Mouse (Mus musculus): ENCODE data around the gene Tnni3k. TPM values are rescaled to one million over a fixed set of nuclear protein-coding genes. Genes with fewer than 3 reads are reported as not detected.
A peak's percentile ranks its signal among the peaks of the same experiment; 100 is the strongest.

The Tnni3k gene
- 0.22 TPM in 1 of 2 replicates, not detected in the other for polyA plus RNA-seq (2016; fragmentation: Nextera tagmentation; extraction: Ambion mirVana)

- no peaks in the 10 kb centered on the region for H3K27me3 ChIP-seq (ENCODE audit: insufficient read depth, poor library complexity, severe bottlenecking)
- H3K27ac ChIP-seq, result no peak within 1 kb of the TSS
- H3K4me3 ChIP-seq, result no peak within 1 kb of the TSS
- DNase-seq (ENCODE audit: low spot score), result no peak
- 78% methylated on average over 6 of the region's 6 CpGs for WGBS
- H3K36me3 ChIP-seq, result no peaks in the 10 kb centered on the region
- no peaks in the 10 kb centered on the region for H3K4me1 ChIP-seq (replicated peaks)
- no peaks in the 10 kb centered on the region for H3K9me3 ChIP-seq
Observed at GRCm38 (mm10) chr3:155055231-155055916, at the start of gene Tnni3k. Tnni3k (minus strand) TSS chr3:155055407.

- H3K4me3 ChIP-seq, result no peak overlapping the region
- DNase-seq (ENCODE audit: low spot score), result no peak
- no peaks in the 10 kb centered on the region for H3K9me3 ChIP-seq
- H3K27ac ChIP-seq, result no peak overlapping the region
- H3K36me3 ChIP-seq, result no peaks in the 10 kb centered on the region
- no peaks in the 10 kb centered on the region for H3K4me1 ChIP-seq (replicated peaks)
- H3K27me3 ChIP-seq (ENCODE audit: insufficient read depth, poor library complexity, severe bottlenecking), result no peaks in the 10 kb centered on the region
- WGBS, result 85% methylated on average over 1 of the region's 1 CpGs
Observed at GRCm38 (mm10) chr3:155099266-155099665, 44.1 kb upstream of the Tnni3k start.

GRCm38 (mm10) chr3:155093116-155093956, 38.1 kb upstream of the Tnni3k start, which contains the start of the genes Fpgt and Lrriq3:
Fpgt (minus strand) TSS chr3:155093403.
Lrriq3 (plus strand) TSS chr3:155093434.
- peak within 1 kb of the TSS; percentile 65 for H3K4me3 ChIP-seq
- DNase-seq (ENCODE audit: low spot score), result peak; percentile 97
- H3K27ac ChIP-seq, result peak within 1 kb of the TSS; percentile 92
- no peaks in the 10 kb centered on the region for H3K36me3 ChIP-seq
- H3K4me1 ChIP-seq (replicated peaks), result peaks cover 15% of the 10 kb centered on the region
- H3K9me3 ChIP-seq, result no peaks in the 10 kb centered on the region
- WGBS, result under 1% methylated on average over 47 of the region's 47 CpGs
- no peaks in the 10 kb centered on the region for H3K27me3 ChIP-seq (ENCODE audit: insufficient read depth, poor library complexity, severe bottlenecking)

- Histone ChIP-seq H3K4me1 (replicated peaks) (peaks cover 15% of the 10 kb centered on the region), H3K27me3 (ENCODE audit: insufficient read depth, poor library complexity, severe bottlenecking) (no peaks in the 10 kb centered on the region), H3K36me3 (peaks cover 9% of the 10 kb centered on the region), H3K4me3 (peak overlapping the region; percentile 65), H3K27ac (no peak overlapping the region), H3K9me3 (no peaks in the 10 kb centered on the region)
- 93% methylated on average over 6 of the region's 6 CpGs for WGBS
- no peak for DNase-seq (ENCODE audit: low spot score)
Observed at GRCm38 (mm10) chr3:155092081-155092480, 36.9 kb upstream of the Tnni3k start.

- Histone ChIP-seq H3K9me3 (no peaks in the 10 kb centered on the region), H3K4me3 (no peak overlapping the region), H3K27ac (no peak overlapping the region), H3K4me1 (replicated peaks) (no peaks in the 10 kb centered on the region), H3K27me3 (ENCODE audit: insufficient read depth, poor library complexity, severe bottlenecking) (no peaks in the 10 kb centered on the region), H3K36me3 (no peaks in the 10 kb centered on the region)
- DNase-seq (ENCODE audit: low spot score), result no peak
- 85% methylated on average over 4 of the region's 4 CpGs for WGBS
Observed at GRCm38 (mm10) chr3:155077908-155078307, 22.7 kb upstream of the Tnni3k start.

- no peak for DNase-seq (ENCODE audit: low spot score)
- no peaks in the 10 kb centered on the region for H3K4me1 ChIP-seq (replicated peaks)
- H3K9me3 ChIP-seq, result no peaks in the 10 kb centered on the region
- H3K27ac ChIP-seq, result no peak overlapping the region
- H3K4me3 ChIP-seq, result no peak overlapping the region
- no peaks in the 10 kb centered on the region for H3K27me3 ChIP-seq (ENCODE audit: insufficient read depth, poor library complexity, severe bottlenecking)
- H3K36me3 ChIP-seq, result no peaks in the 10 kb centered on the region
Observed at GRCm38 (mm10) chr3:155059449-155059822, 4.2 kb upstream of the Tnni3k start.

GRCm38 (mm10) chr3:155058800-155059448, 3.7 kb upstream of the Tnni3k start:
- no peaks in the 10 kb centered on the region for H3K9me3 ChIP-seq
- no peak for DNase-seq (ENCODE audit: low spot score)
- no peak overlapping the region for H3K27ac ChIP-seq
- H3K27me3 ChIP-seq (ENCODE audit: insufficient read depth, poor library complexity, severe bottlenecking), result no peaks in the 10 kb centered on the region
- H3K4me1 ChIP-seq (replicated peaks), result no peaks in the 10 kb centered on the region
- no peak overlapping the region for H3K4me3 ChIP-seq
- no peaks in the 10 kb centered on the region for H3K36me3 ChIP-seq
- 83% methylated on average over 6 of the region's 6 CpGs for WGBS

GRCm38 (mm10) chr3:155057566-155057965, 2.4 kb upstream of the Tnni3k start:
- Histone ChIP-seq H3K4me3 (no peak overlapping the region), H3K9me3 (no peaks in the 10 kb centered on the region), H3K36me3 (no peaks in the 10 kb centered on the region), H3K4me1 (replicated peaks) (no peaks in the 10 kb centered on the region), H3K27ac (no peak overlapping the region), H3K27me3 (ENCODE audit: insufficient read depth, poor library complexity, severe bottlenecking) (no peaks in the 10 kb centered on the region)
- no peak for DNase-seq (ENCODE audit: low spot score)

GRCm38 (mm10) chr3:155056606-155057005, 1.4 kb upstream of the Tnni3k start:
- no peak overlapping the region for H3K27ac ChIP-seq
- H3K36me3 ChIP-seq, result no peaks in the 10 kb centered on the region
- no peaks in the 10 kb centered on the region for H3K27me3 ChIP-seq (ENCODE audit: insufficient read depth, poor library complexity, severe bottlenecking)
- no peaks in the 10 kb centered on the region for H3K9me3 ChIP-seq
- H3K4me1 ChIP-seq (replicated peaks), result no peaks in the 10 kb centered on the region
- no peak for DNase-seq (ENCODE audit: low spot score)
- no peak overlapping the region for H3K4me3 ChIP-seq

- DNase-seq (ENCODE audit: low spot score), result no peak
- H3K36me3 ChIP-seq, result no peaks in the 10 kb centered on the region
- WGBS, result 75% methylated on average over 1 of the region's 1 CpGs
- H3K4me3 ChIP-seq, result no peak overlapping the region
- no peak overlapping the region for H3K27ac ChIP-seq
- H3K27me3 ChIP-seq (ENCODE audit: insufficient read depth, poor library complexity, severe bottlenecking), result no peaks in the 10 kb centered on the region
- H3K4me1 ChIP-seq (replicated peaks), result no peaks in the 10 kb centered on the region
- no peaks in the 10 kb centered on the region for H3K9me3 ChIP-seq
Observed at GRCm38 (mm10) chr3:155053189-155053588, 2.0 kb downstream of the Tnni3k start.

- Histone ChIP-seq H3K27me3 (ENCODE audit: insufficient read depth, poor library complexity, severe bottlenecking) (no peaks in the 10 kb centered on the region), H3K4me3 (no peak overlapping the region), H3K9me3 (no peaks in the 10 kb centered on the region), H3K27ac (no peak overlapping the region), H3K4me1 (replicated peaks) (no peaks in the 10 kb centered on the region), H3K36me3 (no peaks in the 10 kb centered on the region)
- DNase-seq (ENCODE audit: low spot score), result no peak
Observed at GRCm38 (mm10) chr3:155052021-155052420, 3.2 kb downstream of the Tnni3k start.

- H3K4me1 ChIP-seq (replicated peaks), result peaks cover 5% of the 10 kb centered on the region; the same call in 1 of the 2 replicates
- WGBS, result 17% methylated on average over 1 of the region's 1 CpGs
- DNase-seq (ENCODE audit: low spot score), result peak; percentile 15
- no peak overlapping the region for H3K4me3 ChIP-seq
- no peak overlapping the region for H3K27ac ChIP-seq
- no peaks in the 10 kb centered on the region for H3K27me3 ChIP-seq (ENCODE audit: insufficient read depth, poor library complexity, severe bottlenecking)
- no peaks in the 10 kb centered on the region for H3K36me3 ChIP-seq
- no peaks in the 10 kb centered on the region for H3K9me3 ChIP-seq
Observed at GRCm38 (mm10) chr3:155039012-155039836, 16.0 kb downstream of the Tnni3k start.
